Mouse (Mus musculus): ENCODE measurements around the gene Eef1g. TPM values are rescaled to one million over a fixed set of nuclear protein-coding genes. Genes with fewer than 3 reads are reported as not detected.
A peak's percentile ranks its signal among the peaks of the same experiment; 100 is the strongest.

Gene Eef1g
- polyA plus RNA-seq, 1 experiment from 2014 or later, result 472 TPM

DNA sequence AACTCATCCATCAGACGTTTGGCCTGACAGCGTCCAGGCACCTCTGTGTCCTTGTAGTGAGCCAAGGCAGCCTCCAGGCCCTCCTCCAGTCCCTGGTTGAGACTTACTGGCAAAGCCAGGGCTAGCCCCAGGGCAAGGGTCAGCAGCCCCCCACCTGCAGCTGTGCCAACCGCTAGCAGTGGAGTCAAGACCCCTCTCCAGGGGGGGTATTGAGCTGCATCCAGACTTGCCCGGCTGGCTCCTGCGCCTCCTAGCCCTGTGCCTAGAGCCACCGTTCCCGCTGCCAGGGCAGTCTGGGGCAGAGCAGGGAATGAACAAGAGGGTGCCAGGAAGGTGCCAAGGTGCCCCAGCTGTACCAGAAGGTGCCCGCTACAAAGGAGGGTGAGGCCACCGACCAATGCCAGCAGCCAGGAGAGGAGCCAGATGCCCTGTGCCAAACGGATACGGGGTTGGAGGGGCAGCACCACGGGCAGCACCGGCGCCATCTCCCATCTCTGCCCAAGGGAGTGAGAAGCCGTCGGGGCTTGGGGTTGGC lies 38.1 kb upstream of the Eef1g start:
- H3K9me3 ChIP-seq (ENCODE audit: control insufficient read depth, low read length), result no peaks in the 10 kb centered on the region
- H3K36me3 ChIP-seq (ENCODE audit: control insufficient read depth, insufficient read depth, low read length), result no peaks in the 10 kb centered on the region; the same call in 1 of the 2 replicates
- ATAC-seq (replicated peaks; ENCODE audit: low FRiP score) (peak; percentile 16; the same call in 1 of the 2 replicates), DNase-seq (ENCODE audit: low spot score) (no peak)
- no peaks in the 10 kb centered on the region for H3K27me3 ChIP-seq (ENCODE audit: control insufficient read depth, insufficient read depth, low read length)
- H3K4me1 ChIP-seq (replicated peaks; ENCODE audit: control insufficient read depth, insufficient read depth, low read length), result peaks cover 11% of the 10 kb centered on the region; the same call in 1 of the 2 replicates
- H3K9ac ChIP-seq (ENCODE audit: low read length), result peak overlapping the region; percentile 79; the same call in 1 of the 2 replicates
- H3K4me2 ChIP-seq (ENCODE audit: low read depth, low read length, severe bottlenecking), result peak overlapping the region; percentile 86; the same call in 1 of the 2 replicates
- WGBS, result 17% methylated on average over 16 of the region's 16 CpGs
- 0 out of 2 replicates have a peak overlapping the region, but pooled peaks have one; percentile 18 for H3K27ac ChIP-seq (ENCODE audit: low read depth, low read length)
- peak overlapping the region; percentile 64 for H3K4me3 ChIP-seq (ENCODE audit: low read depth, low read length)

DNA sequence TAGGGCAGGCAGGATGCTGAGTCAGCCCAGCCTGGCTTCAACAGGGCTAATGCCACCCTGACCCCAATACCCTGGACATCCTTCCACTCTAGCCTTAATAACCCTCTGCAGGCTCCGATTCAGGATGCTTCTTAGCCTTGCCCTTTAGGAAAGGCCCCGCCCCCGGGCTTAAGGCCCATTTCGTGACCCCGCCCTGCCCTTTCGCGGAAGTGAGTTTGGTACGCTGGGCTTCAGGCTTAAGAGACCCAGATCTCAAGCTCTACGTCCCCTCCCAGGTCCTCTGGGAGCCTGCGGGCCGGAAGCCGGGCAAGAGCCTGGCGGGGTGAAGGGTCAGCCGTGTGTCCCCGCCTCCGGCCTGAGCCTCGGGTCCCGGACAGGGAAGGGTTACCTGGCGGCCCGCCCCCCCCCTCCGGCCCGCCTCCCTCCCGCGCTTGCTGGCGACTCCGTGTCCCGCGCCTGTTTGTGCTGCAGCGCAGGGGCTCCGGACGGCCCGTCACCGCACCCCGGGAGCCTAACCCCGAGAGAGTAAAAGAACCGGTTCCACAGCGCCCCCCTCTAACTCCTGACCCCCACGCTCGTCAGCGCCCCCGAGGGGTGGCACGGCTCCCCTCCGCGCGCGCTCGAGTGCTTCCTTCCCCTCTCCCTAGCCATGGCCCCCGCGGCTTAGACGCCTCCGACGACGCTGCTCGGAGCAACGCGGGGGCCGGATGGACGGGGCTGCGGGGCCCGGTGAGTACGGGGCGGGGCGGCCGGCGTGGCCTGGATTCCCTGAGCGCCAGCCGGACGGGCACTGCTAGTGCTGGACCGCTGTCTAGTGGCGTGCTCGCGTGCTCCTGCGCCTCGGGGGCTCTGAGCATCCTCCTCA lies 37.4 kb upstream of the Eef1g start, which contains the start of the genes Rom1 and Eml3:
Gene Rom1, minus strand, starts transcription at position 133 of the 865 bp plus-strand sequence.
Gene Eml3, plus strand, starts transcription at position 329 of the 865 bp plus-strand sequence.
- peak within 1 kb of the TSS; percentile 86 for H3K4me2 ChIP-seq (ENCODE audit: low read depth, low read length, severe bottlenecking)

DNA sequence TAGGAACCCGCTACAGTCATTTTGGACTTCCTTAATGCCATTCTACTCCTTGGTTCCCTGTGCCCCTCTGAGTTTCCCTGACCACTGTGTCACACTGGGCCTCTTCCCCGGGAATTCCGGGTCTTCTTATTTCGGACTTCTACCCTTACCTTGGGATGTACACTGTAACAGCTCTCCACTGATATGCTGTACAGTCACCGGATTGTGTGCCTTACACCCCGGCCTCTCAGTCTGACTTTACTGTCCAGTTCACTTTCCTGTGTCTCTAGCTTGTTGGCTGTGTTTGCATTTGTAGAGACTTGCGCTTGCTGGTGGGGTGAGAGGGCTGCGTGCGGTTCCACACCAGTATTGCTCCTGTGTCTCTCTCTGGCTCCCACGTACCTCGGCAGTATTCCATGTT lies 36.7 kb upstream of the Eef1g start:
- no peaks in the 10 kb centered on the region; the same call in 1 of the 2 replicates for H3K36me3 ChIP-seq (ENCODE audit: control insufficient read depth, insufficient read depth, low read length)
- no peak for DNase-seq (ENCODE audit: low spot score)

More for the DNA sequence above, 37.4 kb upstream of the Eef1g start, which contains the start of the genes Rom1 and Eml3:
- Histone ChIP-seq H3K4me3 (ENCODE audit: low read depth, low read length) (peak within 1 kb of the TSS; percentile 64), H3K9me3 (ENCODE audit: control insufficient read depth, low read length) (no peaks in the 10 kb centered on the region), H3K27ac (ENCODE audit: low read depth, low read length) (peak within 1 kb of the TSS; percentile 25; the same call in 1 of the 2 replicates), H3K9ac (ENCODE audit: low read length) (peak within 1 kb of the TSS; percentile 79), H3K36me3 (ENCODE audit: control insufficient read depth, insufficient read depth, low read length) (no peaks in the 10 kb centered on the region; the same call in 1 of the 2 replicates), H3K4me1 (replicated peaks; ENCODE audit: control insufficient read depth, insufficient read depth, low read length) (peaks cover 11% of the 10 kb centered on the region; the same call in 1 of the 2 replicates), H3K27me3 (ENCODE audit: control insufficient read depth, insufficient read depth, low read length) (no peaks in the 10 kb centered on the region)
- peak; percentile 82 for ATAC-seq (replicated peaks; ENCODE audit: low FRiP score)
- under 1% methylated on average over 47 of the region's 74 CpGs for WGBS
- DNase-seq (ENCODE audit: low spot score), result peak; percentile 79

DNA sequence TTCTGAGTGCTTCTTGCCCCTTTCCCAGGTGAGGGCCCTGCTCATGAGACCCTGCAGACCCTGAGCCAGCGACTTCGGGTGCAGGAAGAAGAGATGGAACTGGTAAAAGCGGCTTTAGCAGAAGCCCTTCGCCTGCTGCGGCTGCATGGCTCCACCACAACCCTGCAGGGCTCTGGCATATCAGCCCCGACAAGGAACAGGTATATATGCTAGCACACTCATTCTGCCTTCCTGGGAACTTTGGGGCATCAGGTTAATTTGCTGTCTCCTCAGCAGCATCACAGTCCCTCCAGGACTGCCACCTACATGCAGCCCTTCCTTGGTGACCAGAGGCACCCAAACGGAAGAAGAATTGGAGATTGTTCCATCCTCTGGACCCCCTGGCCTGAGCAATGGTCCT lies 36.1 kb upstream of the Eef1g start:
- DNase-seq (ENCODE audit: low spot score) (no peak), ATAC-seq (replicated peaks; ENCODE audit: low FRiP score) (no peak)
- no peak overlapping the region; the same call in 1 of the 2 replicates for H3K4me2 ChIP-seq (ENCODE audit: low read depth, low read length, severe bottlenecking)
- H3K4me1 ChIP-seq (replicated peaks; ENCODE audit: control insufficient read depth, insufficient read depth, low read length), result peaks cover 11% of the 10 kb centered on the region; the same call in 1 of the 2 replicates
- no peaks in the 10 kb centered on the region; the same call in 1 of the 2 replicates for H3K36me3 ChIP-seq (ENCODE audit: control insufficient read depth, insufficient read depth, low read length)
- H3K27ac ChIP-seq (ENCODE audit: low read depth, low read length), result no peak overlapping the region
- no peaks in the 10 kb centered on the region for H3K9me3 ChIP-seq (ENCODE audit: control insufficient read depth, low read length)
- 81% methylated on average over 7 of the region's 7 CpGs for WGBS
- no peaks in the 10 kb centered on the region for H3K27me3 ChIP-seq (ENCODE audit: control insufficient read depth, insufficient read depth, low read length)
- H3K9ac ChIP-seq (ENCODE audit: low read length), result no peak overlapping the region; the same call in 1 of the 2 replicates
- no peak overlapping the region for H3K4me3 ChIP-seq (ENCODE audit: low read depth, low read length)

More for the DNA sequence above, 36.7 kb upstream of the Eef1g start:
- Histone ChIP-seq H3K9ac (ENCODE audit: low read length) (peak overlapping the region; percentile 79), H3K4me2 (ENCODE audit: low read depth, low read length, severe bottlenecking) (peak overlapping the region; percentile 86), H3K27me3 (ENCODE audit: control insufficient read depth, insufficient read depth, low read length) (no peaks in the 10 kb centered on the region), H3K9me3 (ENCODE audit: control insufficient read depth, low read length) (no peaks in the 10 kb centered on the region), H3K4me3 (ENCODE audit: low read depth, low read length) (peak overlapping the region; percentile 64), H3K4me1 (replicated peaks; ENCODE audit: control insufficient read depth, insufficient read depth, low read length) (peaks cover 11% of the 10 kb centered on the region; the same call in 1 of the 2 replicates), H3K27ac (ENCODE audit: low read depth, low read length) (no peak overlapping the region)
- no peak for ATAC-seq (replicated peaks; ENCODE audit: low FRiP score)
- WGBS, result 18% methylated on average over 11 of the region's 11 CpGs

DNA sequence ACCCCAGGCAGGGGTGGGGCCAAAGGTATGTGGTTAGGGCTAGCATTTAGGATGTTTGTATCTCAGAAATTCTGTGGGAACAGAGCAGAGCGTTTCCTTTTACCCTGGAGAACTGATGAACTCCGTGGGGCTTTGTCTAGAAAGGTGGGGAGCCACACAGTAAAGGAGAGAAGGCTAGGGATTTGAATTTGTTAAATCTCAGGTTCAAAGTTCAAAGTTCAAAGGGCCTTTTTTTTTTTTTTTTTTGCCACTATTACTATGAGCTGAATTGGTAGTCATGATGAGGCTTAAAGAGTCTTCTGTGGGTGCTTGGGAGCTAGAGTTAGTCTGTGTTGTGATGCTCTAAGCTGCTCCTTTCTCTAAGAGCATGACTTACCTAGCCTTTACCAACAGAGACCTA lies 30.1 kb upstream of the Eef1g start:
- Histone ChIP-seq H3K9me3 (ENCODE audit: control insufficient read depth, low read length) (no peaks in the 10 kb centered on the region), H3K4me2 (ENCODE audit: low read depth, low read length, severe bottlenecking) (no peak overlapping the region), H3K36me3 (ENCODE audit: control insufficient read depth, insufficient read depth, low read length) (no peaks in the 10 kb centered on the region; the same call in 1 of the 2 replicates), H3K4me1 (replicated peaks; ENCODE audit: control insufficient read depth, insufficient read depth, low read length) (peaks cover 6% of the 10 kb centered on the region; the same call in 1 of the 2 replicates), H3K27ac (ENCODE audit: low read depth, low read length) (no peak overlapping the region), H3K9ac (ENCODE audit: low read length) (no peak overlapping the region), H3K27me3 (ENCODE audit: control insufficient read depth, insufficient read depth, low read length) (no peaks in the 10 kb centered on the region), H3K4me3 (ENCODE audit: low read depth, low read length) (no peak overlapping the region)
- 81% methylated on average over 2 of the region's 2 CpGs for WGBS
- no peak for DNase-seq (ENCODE audit: low spot score)
- no peak for ATAC-seq (replicated peaks; ENCODE audit: low FRiP score)

DNA sequence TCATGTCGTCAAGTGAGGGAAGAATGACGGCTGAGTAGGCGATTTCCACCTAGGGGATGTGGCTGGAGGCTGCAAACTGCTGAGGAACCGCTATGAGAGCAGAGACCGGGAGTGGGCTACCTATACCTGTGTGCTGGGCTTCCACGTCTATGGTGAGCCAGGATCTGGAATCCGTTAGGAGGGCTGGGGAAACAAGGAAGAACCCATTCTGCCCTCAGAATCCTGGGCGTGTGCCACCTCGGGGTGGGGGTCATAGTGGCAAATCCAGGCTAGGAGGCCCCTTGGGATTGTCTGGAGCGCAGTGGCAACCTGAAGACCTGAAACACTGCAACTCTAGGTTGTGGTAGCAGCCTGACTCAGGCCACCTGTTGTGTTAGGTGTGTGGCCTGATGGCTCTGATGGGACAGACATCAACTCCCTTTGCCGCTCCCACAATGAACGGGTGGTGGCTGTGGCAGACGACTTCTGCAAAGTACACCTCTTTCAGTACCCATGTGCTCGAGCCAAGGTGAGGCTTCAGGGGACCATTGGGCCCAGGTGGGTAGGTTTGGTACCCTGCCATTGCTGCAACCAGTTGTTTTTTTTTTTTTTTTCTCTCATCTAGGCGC lies 26.2 kb upstream of the Eef1g start:
- peak overlapping the region; percentile 94 for H3K27ac ChIP-seq (ENCODE audit: low read depth, low read length)
- peak overlapping the region; percentile 99; the same call in 1 of the 2 replicates for H3K9ac ChIP-seq (ENCODE audit: low read length)

DNA sequence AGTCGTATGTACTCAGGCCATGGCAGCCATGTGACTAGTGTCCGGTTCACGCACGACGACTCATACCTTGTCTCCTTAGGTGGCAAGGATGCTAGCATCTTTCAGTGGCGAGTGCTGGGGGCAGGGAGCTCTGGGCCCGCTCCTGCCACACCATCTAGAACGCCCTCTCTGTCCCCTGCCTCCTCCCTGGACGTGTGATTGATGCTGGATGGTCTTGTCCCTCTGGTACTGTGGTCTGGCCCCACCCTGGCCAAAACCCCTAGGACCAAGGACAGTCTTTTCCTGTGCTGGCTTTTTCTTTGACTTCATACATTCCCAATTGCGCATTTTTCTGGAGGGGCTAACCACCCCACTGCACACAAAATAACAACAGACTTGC lies 25.7 kb upstream of the Eef1g start:
- 41% methylated on average over 10 of the region's 10 CpGs for WGBS
- ATAC-seq (replicated peaks; ENCODE audit: low FRiP score) (peak; percentile 47), DNase-seq (ENCODE audit: low spot score) (no peak)
- H3K36me3 ChIP-seq (ENCODE audit: control insufficient read depth, insufficient read depth, low read length), result peaks cover 6% of the 10 kb centered on the region
- peak overlapping the region; percentile 99 for H3K9ac ChIP-seq (ENCODE audit: low read length)
- peak overlapping the region; percentile 97 for H3K4me3 ChIP-seq (ENCODE audit: low read depth, low read length)
- peaks cover 15% of the 10 kb centered on the region; the same call in 1 of the 2 replicates for H3K4me1 ChIP-seq (replicated peaks; ENCODE audit: control insufficient read depth, insufficient read depth, low read length)
- H3K27me3 ChIP-seq (ENCODE audit: control insufficient read depth, insufficient read depth, low read length), result no peaks in the 10 kb centered on the region
- H3K4me2 ChIP-seq (ENCODE audit: low read depth, low read length, severe bottlenecking), result peak overlapping the region; percentile 65
- H3K9me3 ChIP-seq (ENCODE audit: control insufficient read depth, low read length), result no peaks in the 10 kb centered on the region
- H3K27ac ChIP-seq (ENCODE audit: low read depth, low read length), result peak overlapping the region; percentile 94

More for the DNA sequence above, 26.2 kb upstream of the Eef1g start:
- DNase-seq (ENCODE audit: low spot score) (peak; percentile 51), ATAC-seq (replicated peaks; ENCODE audit: low FRiP score) (no peak)
- 83% methylated on average over 15 of the region's 15 CpGs for WGBS
- H3K9me3 ChIP-seq (ENCODE audit: control insufficient read depth, low read length), result no peaks in the 10 kb centered on the region
- no peaks in the 10 kb centered on the region for H3K27me3 ChIP-seq (ENCODE audit: control insufficient read depth, insufficient read depth, low read length)
- H3K4me2 ChIP-seq (ENCODE audit: low read depth, low read length, severe bottlenecking), result peak overlapping the region; percentile 65
- peaks cover 15% of the 10 kb centered on the region; the same call in 1 of the 2 replicates for H3K4me1 ChIP-seq (replicated peaks; ENCODE audit: control insufficient read depth, insufficient read depth, low read length)
- H3K4me3 ChIP-seq (ENCODE audit: low read depth, low read length), result peak overlapping the region; percentile 97
- H3K36me3 ChIP-seq (ENCODE audit: control insufficient read depth, insufficient read depth, low read length), result peaks cover under 1% of the 10 kb centered on the region; the same call in 1 of the 2 replicates

Data from forebrain, embryonic 11.5 days (tissue).